ENCODE assay signal across 30 mouse cellular contexts in the genomic region with DNA sequence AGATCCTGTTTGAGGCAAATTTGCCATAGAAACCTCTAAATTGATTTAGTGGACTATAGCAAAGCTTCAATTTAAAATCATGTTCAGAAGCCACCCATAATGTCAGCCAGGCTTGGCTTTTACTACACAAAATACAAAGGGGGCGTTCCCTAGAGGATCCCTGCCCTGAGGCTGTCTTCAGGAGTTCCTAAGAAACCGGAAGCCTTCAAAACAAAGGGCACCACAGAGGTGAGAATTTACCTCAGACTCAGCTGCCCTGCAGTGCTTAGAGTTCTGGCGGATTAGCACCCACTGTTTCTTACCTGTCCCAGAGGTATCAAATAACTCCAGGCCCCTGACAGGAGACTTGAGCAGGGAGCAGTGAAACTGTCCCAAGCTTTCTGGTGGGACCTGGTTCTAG.
DNase-seq lines count a peak whose midpoint lies in the region; ATAC-seq lines count a peak whose summit lies in the region.
"Had no signal": no experiment of that assay in that cellular context is flagged by ENCODE, and none has a peak within 500 bp of the region (broad histone marks: within the 10 kb centered on the region; RNA-seq: fewer than 3 reads in every experiment).

No protein-coding gene starts in this region.

- H3K27me3 ChIP-seq in limb, embryonic 11.5 days (ENCODE audit: control insufficient read depth, insufficient read depth, low read length), result no peaks in the 10 kb centered on the region
- no peaks in the 10 kb centered on the region for H3K27me3 ChIP-seq in limb, embryonic 10.5 days (ENCODE audit: low read depth, poor library complexity, severe bottlenecking)
- H3K27me3 ChIP-seq in embryonic facial prominence, embryonic 10.5 days (replicated peaks; ENCODE audit: low read depth, poor library complexity, severe bottlenecking), result no peaks in the 10 kb centered on the region
- no peaks in the 10 kb centered on the region for H3K27me3 ChIP-seq in forebrain, embryonic 12.5 days
- H3K27me3 ChIP-seq: embryonic facial prominence, embryonic 13.5 days; forebrain, embryonic 13.5 days; hindbrain, embryonic 15.5 days; limb, embryonic 15.5 days; midbrain, embryonic 12.5 days; stomach, embryonic 15.5 days had no signal

- no peak overlapping the region for H3K4me3 ChIP-seq in limb, embryonic 11.5 days (ENCODE audit: low read depth, low read length)
- no peak overlapping the region for H3K4me3 ChIP-seq in limb, embryonic 10.5 days
- no peak overlapping the region for H3K4me3 ChIP-seq in embryonic facial prominence, embryonic 10.5 days
- no peak overlapping the region for H3K4me3 ChIP-seq in forebrain, embryonic 12.5 days (replicated peaks)
- H3K4me3 ChIP-seq: embryonic facial prominence, embryonic 13.5 days; forebrain, embryonic 13.5 days; gastrocnemius, adult 2 months; heart, adult 2 months; hindbrain, embryonic 10.5 days; hindbrain, embryonic 15.5 days; layer of hippocampus, adult 2 months; left cerebral cortex, adult 2 months; limb, embryonic 15.5 days; midbrain, embryonic 12.5 days; stomach, embryonic 15.5 days had no signal

- no peak overlapping the region for H3K9ac ChIP-seq in limb, embryonic 11.5 days (ENCODE audit: low read length)
- H3K9ac ChIP-seq in forebrain, embryonic 12.5 days, result no peak overlapping the region
- H3K9ac ChIP-seq: embryonic facial prominence, embryonic 13.5 days; forebrain, embryonic 13.5 days; hindbrain, embryonic 15.5 days; limb, embryonic 15.5 days; liver, embryonic 14.5 days; midbrain, embryonic 12.5 days; stomach, embryonic 15.5 days had no signal

- H3K27ac ChIP-seq in limb, embryonic 11.5 days (replicated peaks; ENCODE audit: low read depth, low read length), result no peak overlapping the region
- H3K27ac ChIP-seq in limb, embryonic 10.5 days, result no peak overlapping the region
- no peak overlapping the region for H3K27ac ChIP-seq in embryonic facial prominence, embryonic 10.5 days (replicated peaks)
- H3K27ac ChIP-seq in forebrain, embryonic 12.5 days, result no peak overlapping the region
- H3K27ac ChIP-seq: embryonic facial prominence, embryonic 13.5 days; forebrain, embryonic 13.5 days; gastrocnemius, adult 2 months; heart, adult 2 months; hindbrain, embryonic 10.5 days; hindbrain, embryonic 15.5 days; layer of hippocampus, adult 2 months; left cerebral cortex, adult 2 months; limb, embryonic 15.5 days; liver, embryonic 14.5 days; macrophage; midbrain, embryonic 12.5 days; stomach, embryonic 15.5 days had no signal

- WGBS in limb, embryonic 11.5 days, result 15% methylated on average over 3 of the region's 3 CpGs
- WGBS in limb, embryonic 10.5 days, result 13% methylated on average over 3 of the region's 3 CpGs
- WGBS in embryonic facial prominence, embryonic 10.5 days, result 7% methylated on average over 3 of the region's 3 CpGs
- WGBS in forebrain, embryonic 12.5 days, result 22% methylated on average over 3 of the region's 3 CpGs

- no peaks in the 10 kb centered on the region for H3K4me1 ChIP-seq in limb, embryonic 11.5 days (ENCODE audit: control insufficient read depth, insufficient read depth, low read length)
- peaks cover 6% of the 10 kb centered on the region for H3K4me1 ChIP-seq in limb, embryonic 10.5 days
- H3K4me1 ChIP-seq in embryonic facial prominence, embryonic 10.5 days, result peaks cover 5% of the 10 kb centered on the region; the same call in 1 of the 2 replicates
- no peaks in the 10 kb centered on the region for H3K4me1 ChIP-seq in forebrain, embryonic 12.5 days
- H3K4me1 ChIP-seq: hindbrain, embryonic 15.5 days; limb, embryonic 15.5 days; stomach, embryonic 15.5 days had no signal

- no peak overlapping the region for H3K4me2 ChIP-seq in limb, embryonic 11.5 days (ENCODE audit: low read depth, severe bottlenecking)
- H3K4me2 ChIP-seq in forebrain, embryonic 12.5 days, result no peak overlapping the region
- H3K4me2 ChIP-seq: embryonic facial prominence, embryonic 13.5 days; forebrain, embryonic 13.5 days; hindbrain, embryonic 15.5 days; limb, embryonic 15.5 days; midbrain, embryonic 12.5 days; stomach, embryonic 15.5 days had no signal

- no peaks in the 10 kb centered on the region for H3K36me3 ChIP-seq in limb, embryonic 11.5 days (ENCODE audit: control insufficient read depth, insufficient read depth, low read length)
- no peaks in the 10 kb centered on the region for H3K36me3 ChIP-seq in limb, embryonic 10.5 days
- H3K36me3 ChIP-seq in embryonic facial prominence, embryonic 10.5 days (replicated peaks), result no peaks in the 10 kb centered on the region
- H3K36me3 ChIP-seq in forebrain, embryonic 12.5 days (replicated peaks), result no peaks in the 10 kb centered on the region
- H3K36me3 ChIP-seq: embryonic facial prominence, embryonic 13.5 days; hindbrain, embryonic 10.5 days; hindbrain, embryonic 15.5 days; limb, embryonic 15.5 days; midbrain, embryonic 12.5 days; stomach, embryonic 15.5 days had no signal

- no peaks in the 10 kb centered on the region for H3K9me3 ChIP-seq in limb, embryonic 11.5 days (ENCODE audit: control insufficient read depth, low read length)
- H3K9me3 ChIP-seq in limb, embryonic 10.5 days (replicated peaks), result no peaks in the 10 kb centered on the region
- no peaks in the 10 kb centered on the region for H3K9me3 ChIP-seq in embryonic facial prominence, embryonic 10.5 days
- H3K9me3 ChIP-seq in forebrain, embryonic 12.5 days, result no peaks in the 10 kb centered on the region
- H3K9me3 ChIP-seq: embryonic facial prominence, embryonic 13.5 days; forebrain, embryonic 13.5 days; hindbrain, embryonic 10.5 days; hindbrain, embryonic 15.5 days; limb, embryonic 15.5 days; midbrain, embryonic 12.5 days; stomach, embryonic 15.5 days had no signal

- peak; percentile 31 for DNase-seq in limb, embryonic 11.5 days (ENCODE audit: low spot score)
- DNase-seq in limb, embryonic 10.5 days (ENCODE audit: low spot score), result no peak
- peak; percentile 79 for DNase-seq in R1 (ENCODE audit: low read depth, low spot score)
- DNase-seq in embryonic facial prominence, embryonic 10.5 days (ENCODE audit: low spot score), result peak; percentile 28
- DNase-seq in hindlimb bud, embryonic 11.5 days (ENCODE audit: extremely low spot score, low read depth, low spot score), result peak; percentile 16
- DNase-seq in left cerebral cortex, postnatal 10 days (ENCODE audit: extremely low spot score in 1 of 2, low spot score in 2 of 2), result no peak
- DNase-seq: adrenal gland, postnatal 14 days; cerebellum, adult 11 months; cerebellum, adult 9-11 months; gastrocnemius, adult 2 months; gastrocnemius, postnatal 36 days; heart, adult 2 months; heart, postnatal 14 days; kidney, adult 18-20 months; kidney, postnatal 36 days; lung, adult 2 months; lung, postnatal 10 days; right cerebral cortex, postnatal 25 days had no signal

- ATAC-seq in limb, embryonic 11.5 days (ENCODE audit: insufficient number of reproducible peaks, low FRiP score, low TSS enrichment, low read depth), result no peak
- ATAC-seq in forebrain, embryonic 12.5 days (ENCODE audit: low FRiP score), result no peak
- ATAC-seq: forebrain, embryonic 13.5 days had no signal

- intact Hi-C loops in left cerebral cortex, postnatal 10 days (cut with DNase I), result no loop called here

Comparison
In these comparisons a context has a peak if more than half of its experiments do, and no peak if none do; other contexts are left out.
1. DNase-seq: peak in limb, embryonic 11.5 days (single experiment), R1 (single experiment), embryonic facial prominence, embryonic 10.5 days (single experiment) and hindlimb bud, embryonic 11.5 days (single experiment); none in limb, embryonic 10.5 days (single experiment) and left cerebral cortex, postnatal 10 days (0 of 2).